Mouse (Mus musculus) intestine, postnatal 0 days (tissue): Measurements from ENCODE around the gene Prpf40b. TPM values are rescaled to one million over a fixed set of nuclear protein-coding genes. Genes with fewer than 3 reads are reported as not detected.

Experiments used
- ATAC-seq: fragments of 200-750 bp; cut with Nextera tagmentation; 2 replicates; pipeline ENCODE4 v1.8.0; 2017; ENCODE audit warnings: mild to moderate bottlenecking, moderate TSS enrichment, moderate library complexity
- H3K27ac ChIP-seq: fragments of 300-500 bp; sonication (generic); 2 replicates; pipeline ENCODE4 v1.5.1; 2014; ENCODE audit warnings: mild to moderate bottlenecking, low read depth, low read length, moderate library complexity
- H3K27me3 ChIP-seq: fragments of 300-500 bp; sonication (generic); replicated peaks from 2 replicates; pipeline ENCODE4 v1.6.1; 2014; ENCODE audit warnings: low read length, mixed read lengths; ENCODE audit not compliant: control insufficient read depth, insufficient read depth
- H3K36me3 ChIP-seq: fragments of 300-500 bp; sonication (generic); 2 replicates; pipeline ENCODE4 v1.6.1; 2014; ENCODE audit warnings: mild to moderate bottlenecking, moderate library complexity; ENCODE audit not compliant: control insufficient read depth, insufficient read depth
- H3K4me1 ChIP-seq: fragments of 300-500 bp; sonication (generic); replicated peaks from 2 replicates; pipeline ENCODE4 v1.6.1; 2014; ENCODE audit warnings: antibody characterized with exemption, low read length, mixed read lengths; ENCODE audit not compliant: control insufficient read depth, insufficient read depth
- H3K4me2 ChIP-seq: fragments of 300-500 bp; sonication (generic); replicated peaks from 2 replicates; pipeline ENCODE4 v1.6.1; 2014; ENCODE audit warnings: low read depth, mild to moderate bottlenecking, moderate library complexity
- H3K4me3 ChIP-seq: fragments of 300-500 bp; sonication (generic); 2 replicates; pipeline ENCODE4 v1.5.1; 2014; ENCODE audit warnings: low read depth, low read length
- H3K9ac ChIP-seq: fragments of 300-500 bp; sonication (generic); 2 replicates; pipeline ENCODE4 v1.6.1; 2014; ENCODE audit warnings: mild to moderate bottlenecking, low read depth, low read length
- H3K9me3 ChIP-seq: fragments of 300-500 bp; sonication (generic); 2 replicates; pipeline ENCODE4 v1.6.1; 2016; ENCODE audit warnings: mixed run types; ENCODE audit not compliant: control insufficient read depth
- CTCF ChIP-seq: sonication (generic); IDR thresholded peaks from 2 replicates; pipeline ENCODE4 v1.5.1; 2016; ENCODE audit warnings: low read depth, mild to moderate bottlenecking, control low read depth, antibody characterized with exemption, moderate library complexity
- WGBS: fragments of 180-500 bp; shearing (Covaris S2); extraction: QIAGEN DNeasy Blood & Tissue Kit; methylation state at CpG from one replicate; pipeline ENCODE4 v1.1.7; 2014; 5-methylcytosine and 5-hydroxymethylcytosine counted together
- polyA plus RNA-seq: library from polyadenylated mRNA; unstranded; fragments of >200 nt; fragmentation: Nextera tagmentation; extraction: Ambion mirVana; gene quantifications from 2 replicates; pipeline ENCODE4 v1.2.1, GENCODE M21; 2015

The Prpf40b gene
- polyA plus RNA-seq, 1 experiment from 2014 or later = 10.8 TPM

- no peak for ATAC-seq
- Histone ChIP-seq H3K27me3 (no peaks in the 10 kb centered on the region), H3K4me3 (no peak overlapping the region), H3K36me3 (no peaks in the 10 kb centered on the region), H3K4me1 (0 out of 2 replicates have a peak, but pooled peaks cover 5% of the 10 kb centered on the region), H3K4me2 (no peak overlapping the region), H3K27ac (no peak overlapping the region), H3K9me3 (no peaks in the 10 kb centered on the region), H3K9ac (no peak overlapping the region)
- WGBS = 58% methylated on average over 5 of the region's 5 CpGs
- no peak for TF ChIP-seq CTCF
Observed at GRCm38 (mm10) chr15:99352306-99352705, 57.4 kb downstream of the Prpf40b start.

DNA sequence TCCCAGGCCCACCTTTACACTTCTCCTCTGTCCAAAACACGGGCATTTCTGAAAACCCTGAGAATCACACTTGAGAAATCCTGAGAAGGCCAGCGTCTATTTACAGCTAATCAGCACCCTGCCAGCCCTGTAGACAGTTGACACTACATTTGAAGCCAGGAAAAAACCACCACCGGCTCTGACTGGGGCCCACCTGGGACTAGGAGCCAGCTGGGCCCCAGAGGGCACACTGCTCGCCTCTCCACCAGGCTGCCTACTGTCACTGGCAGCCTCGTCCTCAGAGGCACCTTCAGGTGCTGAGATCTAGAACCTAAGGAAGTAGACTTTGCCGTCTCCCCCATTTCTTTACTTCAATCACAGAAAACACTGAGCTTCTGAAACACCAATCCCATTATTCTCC, 60.8 kb downstream of the Prpf40b start:
- Histone ChIP-seq H3K9me3 (no peaks in the 10 kb centered on the region), H3K4me2 (no peak overlapping the region), H3K27me3 (no peaks in the 10 kb centered on the region), H3K27ac (no peak overlapping the region), H3K9ac (no peak overlapping the region), H3K36me3 (no peaks in the 10 kb centered on the region; the same call in 1 of the 2 replicates), H3K4me1 (no peaks in the 10 kb centered on the region), H3K4me3 (no peak overlapping the region)
- no peak for ATAC-seq
- 76% methylated on average over 6 of the region's 6 CpGs for WGBS
- no peak for TF ChIP-seq CTCF

- no peak for TF ChIP-seq CTCF
- H3K4me1 ChIP-seq = no peaks in the 10 kb centered on the region
- H3K36me3 ChIP-seq = no peaks in the 10 kb centered on the region; the same call in 1 of the 2 replicates
- 71% methylated on average over 6 of the region's 6 CpGs for WGBS
- H3K9me3 ChIP-seq = no peaks in the 10 kb centered on the region
- H3K9ac ChIP-seq = no peak overlapping the region
- ATAC-seq = no peak
- H3K4me2 ChIP-seq = no peak overlapping the region
- no peak overlapping the region for H3K27ac ChIP-seq
- no peak overlapping the region for H3K4me3 ChIP-seq
- no peaks in the 10 kb centered on the region for H3K27me3 ChIP-seq
Observed at GRCm38 (mm10) chr15:99356462-99356861, 61.6 kb downstream of the Prpf40b start.

DNA sequence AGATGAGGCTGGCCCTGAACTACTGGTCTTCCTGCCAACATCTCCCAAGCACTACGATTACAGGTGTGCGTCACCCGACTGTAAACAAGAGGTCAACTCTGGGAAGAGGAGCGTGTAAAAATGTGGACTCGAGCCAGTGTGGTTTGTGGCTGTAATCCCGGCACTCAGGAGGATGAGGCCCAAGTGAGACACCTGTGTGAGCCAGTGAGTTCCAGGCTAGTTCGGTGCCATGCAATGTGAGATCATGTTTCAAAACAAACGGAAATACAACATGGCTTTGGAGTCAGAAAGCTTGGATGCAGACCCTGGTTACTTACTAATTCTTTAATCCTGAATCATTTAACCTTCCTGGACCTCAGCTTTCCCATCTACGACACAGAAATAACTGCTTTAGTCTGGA, 64.1 kb downstream of the Prpf40b start:
- ATAC-seq = no peak
- no peak overlapping the region for H3K4me3 ChIP-seq
- 73% methylated on average over 9 of the region's 9 CpGs for WGBS
- no peak overlapping the region for H3K27ac ChIP-seq
- no peaks in the 10 kb centered on the region; the same call in 1 of the 2 replicates for H3K36me3 ChIP-seq
- no peaks in the 10 kb centered on the region for H3K4me1 ChIP-seq
- H3K27me3 ChIP-seq = no peaks in the 10 kb centered on the region
- H3K4me2 ChIP-seq = no peak overlapping the region
- no peaks in the 10 kb centered on the region for H3K9me3 ChIP-seq
- TF ChIP-seq CTCF = no peak
- no peak overlapping the region for H3K9ac ChIP-seq

GRCm38 (mm10) chr15:99364022-99364530, 69.2 kb downstream of the Prpf40b start:
- H3K4me2 ChIP-seq = no peak overlapping the region
- H3K4me3 ChIP-seq = no peak overlapping the region
- no peak for TF ChIP-seq CTCF
- WGBS = 75% methylated on average over 7 of the region's 7 CpGs
- H3K4me1 ChIP-seq = no peaks in the 10 kb centered on the region
- H3K27ac ChIP-seq = no peak overlapping the region
- H3K36me3 ChIP-seq = no peaks in the 10 kb centered on the region
- no peaks in the 10 kb centered on the region for H3K9me3 ChIP-seq
- no peak for ATAC-seq
- H3K27me3 ChIP-seq = no peaks in the 10 kb centered on the region
- no peak overlapping the region for H3K9ac ChIP-seq

DNA sequence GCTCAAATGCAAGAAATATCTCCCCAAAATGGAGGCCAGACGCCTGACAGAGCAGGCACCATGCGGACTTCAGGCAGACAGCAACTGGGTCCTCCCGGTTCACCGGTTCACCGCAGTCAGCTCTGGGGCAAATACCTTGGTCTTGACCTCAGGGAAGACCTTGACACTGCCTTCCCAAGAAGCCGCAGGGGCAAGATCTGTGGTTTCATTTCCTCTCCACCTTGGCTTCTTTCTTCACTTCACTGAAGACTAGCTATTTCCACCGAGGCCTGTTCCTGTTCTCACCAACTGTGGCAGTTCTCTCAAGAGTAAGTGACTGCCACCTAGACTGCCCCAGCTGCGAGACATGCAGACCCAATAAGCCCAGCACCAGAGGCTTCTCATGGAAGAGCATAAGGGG, 70.0 kb downstream of the Prpf40b start:
- H3K4me1 ChIP-seq = no peaks in the 10 kb centered on the region
- no peak for ATAC-seq
- H3K36me3 ChIP-seq = no peaks in the 10 kb centered on the region
- H3K27ac ChIP-seq = no peak overlapping the region
- H3K9me3 ChIP-seq = no peaks in the 10 kb centered on the region
- TF ChIP-seq CTCF = no peak
- H3K27me3 ChIP-seq = no peaks in the 10 kb centered on the region
- H3K4me2 ChIP-seq = no peak overlapping the region
- WGBS = 72% methylated on average over 8 of the region's 8 CpGs
- no peak overlapping the region for H3K9ac ChIP-seq
- no peak overlapping the region for H3K4me3 ChIP-seq

Other genes with a start within 250 kb of the Prpf40b start
- gene Prph, start 239.9 kb upstream of the Prpf40b start, polyA plus RNA-seq = 29.8 and 32.7 TPM in 2 replicates
- gene Troap, start 220.5 kb upstream of the Prpf40b start, polyA plus RNA-seq = 4.8 TPM in 2 replicates
- 0.10 and 0.17 TPM in 2 replicates for gene C1ql4, start 207.3 kb upstream of the Prpf40b start, polyA plus RNA-seq
- 52.9 and 55.7 TPM in 2 replicates for gene Dnajc22, start 201.9 kb upstream of the Prpf40b start, polyA plus RNA-seq
- 14.3 and 16.0 TPM in 2 replicates for gene Spats2, start 169.2 kb upstream of the Prpf40b start, polyA plus RNA-seq
- 0.20 and 0.48 TPM in 2 replicates for gene Kcnh3, start 70.2 kb upstream of the Prpf40b start, polyA plus RNA-seq
- gene Mcrs1, start 43.1 kb upstream of the Prpf40b start, polyA plus RNA-seq = 86.8 and 92.0 TPM in 2 replicates
- gene Fam186b, start 801 bp downstream of the Prpf40b start, polyA plus RNA-seq = not detected in 2 replicates
- 5.6 and 5.9 TPM in 2 replicates for gene Fmnl3, start 75.4 kb downstream of the Prpf40b start, polyA plus RNA-seq
- 1,126 and 1,190 TPM in 2 replicates for gene Tmbim6, start 97.8 kb downstream of the Prpf40b start, polyA plus RNA-seq
- gene Nckap5l, start 162.7 kb downstream of the Prpf40b start, polyA plus RNA-seq = 1.8 and 2.1 TPM in 2 replicates
- 12.6 and 13.2 TPM in 2 replicates for gene Bcdin3d, start 179.6 kb downstream of the Prpf40b start, polyA plus RNA-seq
- 1.5 and 1.6 TPM in 2 replicates for gene Faim2, start 233.1 kb downstream of the Prpf40b start, polyA plus RNA-seq